Mouse (Mus musculus) CH12.LX (cell line): Measurements from ENCODE around the gene Col4a4. TPM values are rescaled to one million over a fixed set of nuclear protein-coding genes. Genes with fewer than 3 reads are reported as not detected.

Experiments
- DNase-seq: peaks from one replicate; pipeline ENCODE4 v3.0.0-alpha.2; 2013; ENCODE audit errors: extremely low read depth
- H3K27ac ChIP-seq: 2 replicates; pipeline ENCODE4 v1.5.1; 2012; ENCODE audit warnings: low read depth, mild to moderate bottlenecking, control low read depth, moderate library complexity; ENCODE audit not compliant: insufficient read depth
- H3K27me3 ChIP-seq: replicated peaks from 2 replicates; pipeline ENCODE3; 2012; ENCODE audit warnings: inconsistent platforms
- H3K36me3 ChIP-seq, 2 experiments: replicated peaks in 1 of 2; 2 replicates each; pipeline versions ENCODE3 to v1.6.1; 2012; ENCODE audit warnings: inconsistent platforms in 1 of 2, low read length in 1 of 2, mild to moderate bottlenecking in 1 of 2, mixed read lengths in 1 of 2, moderate library complexity in 1 of 2; ENCODE audit not compliant: control insufficient read depth in 1 of 2, insufficient read depth in 1 of 2
- H3K4me1 ChIP-seq, 2 experiments: 2 replicates each; pipeline ENCODE4 v1.6.1; 2012; ENCODE audit warnings: inconsistent platforms in 1 of 2, moderate library complexity in 1 of 2; ENCODE audit not compliant: insufficient read depth in 2 of 2, control insufficient read depth in 1 of 2
- H3K4me2 ChIP-seq: 2 replicates; pipeline ENCODE4 v1.6.1; 2012; ENCODE audit warnings: low read depth, mild to moderate bottlenecking, control low read depth; ENCODE audit not compliant: poor library complexity, insufficient read depth, severe bottlenecking
- H3K4me3 ChIP-seq, 3 experiments: fragments of 150-350 bp in 1 of 3; sonication (generic) in 1 of 3; replicated peaks in 1 of 3; 2 replicates each; pipeline versions ENCODE3 to v1.5.1; 2011 to 2012; ENCODE audit warnings: low read depth in 2 of 3, low read length in 2 of 3, mild to moderate bottlenecking in 2 of 3, moderate library complexity in 2 of 3, control low read depth in 1 of 3, improper control_type of control experiment in 1 of 3, inconsistent platforms in 1 of 3, mixed read lengths in 1 of 3; ENCODE audit not compliant: poor library complexity in 1 of 3
- H3K79me2 ChIP-seq: replicated peaks from 2 replicates; pipeline ENCODE4 v1.6.1; 2012; ENCODE audit warnings: mild to moderate bottlenecking, moderate library complexity; ENCODE audit not compliant: control insufficient read depth, poor library complexity, insufficient read depth, severe bottlenecking; ENCODE audit errors: extremely low read depth
- H3K9ac ChIP-seq: 2 replicates; pipeline ENCODE4 v1.6.1; 2012; ENCODE audit warnings: low read depth, mild to moderate bottlenecking, control low read depth, moderate library complexity; ENCODE audit not compliant: insufficient read depth
- H3K9me3 ChIP-seq: replicated peaks from 2 replicates; pipeline ENCODE3; 2012; ENCODE audit warnings: low read length, inconsistent platforms, mixed read lengths
- BHLHE40 ChIP-seq: IDR thresholded peaks from 2 replicates; pipeline ENCODE4 v1.6.1; 2011; ENCODE audit warnings: mild to moderate bottlenecking, low read depth, low read length, improper control_type of control experiment
- CHD1 ChIP-seq: IDR thresholded peaks from 2 replicates; pipeline ENCODE4 v1.6.1; 2012; ENCODE audit warnings: low read depth, low read length, improper control_type of control experiment, inconsistent platforms
- CHD2 ChIP-seq: IDR thresholded peaks from 2 replicates; pipeline ENCODE4 v1.6.1; 2011; ENCODE audit warnings: low read length, improper control_type of control experiment
- CTCF ChIP-seq, 2 experiments: IDR thresholded peaks in 1 of 2; conservative IDR thresholded peaks in 1 of 2; 2 replicates each; pipeline ENCODE4 v1.5.1; 2011 to 2012; ENCODE audit warnings: low read depth in 2 of 2, low read length in 2 of 2, improper control_type of control experiment in 1 of 2, inconsistent platforms in 1 of 2, mild to moderate bottlenecking in 1 of 2, moderate library complexity in 1 of 2
- ELF1 ChIP-seq: IDR thresholded peaks from 2 replicates; pipeline ENCODE4 v1.6.1; 2014; ENCODE audit warnings: low read depth, mild to moderate bottlenecking, inconsistent platforms, low read length, improper control_type of control experiment
- EP300 ChIP-seq: IDR thresholded peaks from 2 replicates; pipeline ENCODE4 v1.6.1; 2011; ENCODE audit warnings: low read length, improper control_type of control experiment
- ETS1 ChIP-seq: conservative IDR thresholded peaks from 2 replicates; pipeline ENCODE4 v1.6.1; 2012; ENCODE audit warnings: low read depth, mild to moderate bottlenecking, inconsistent platforms, low read length, improper control_type of control experiment, moderate library complexity
- HCFC1 ChIP-seq: IDR thresholded peaks from 2 replicates; pipeline ENCODE4 v1.6.1; 2012; ENCODE audit warnings: low read depth, mild to moderate bottlenecking, inconsistent platforms, low read length, improper control_type of control experiment
- JUND ChIP-seq: conservative IDR thresholded peaks from 2 replicates; pipeline ENCODE4 v1.6.1; 2011; ENCODE audit warnings: low read depth, low read length, improper control_type of control experiment
- KAT2A ChIP-seq: IDR thresholded peaks from 2 replicates; pipeline ENCODE4 v1.6.1; 2012; ENCODE audit warnings: low read length, improper control_type of control experiment, inconsistent platforms; ENCODE audit not compliant: insufficient replicate concordance
- MAFK ChIP-seq: IDR thresholded peaks from 2 replicates; pipeline ENCODE4 v1.6.1; 2011; ENCODE audit warnings: low read length, improper control_type of control experiment; ENCODE audit not compliant: insufficient replicate concordance
- MAX ChIP-seq: IDR thresholded peaks from 2 replicates; pipeline ENCODE4 v1.6.1; 2011; ENCODE audit warnings: low read length, improper control_type of control experiment
- MAZ ChIP-seq: IDR thresholded peaks from 2 replicates; pipeline ENCODE4 v1.6.1; 2012; ENCODE audit warnings: low read depth, mild to moderate bottlenecking, inconsistent platforms, low read length, improper control_type of control experiment, moderate library complexity
- MEF2A ChIP-seq: IDR thresholded peaks from 2 replicates; pipeline ENCODE4 v1.6.1; 2014; ENCODE audit warnings: low read depth, mild to moderate bottlenecking, inconsistent platforms, low read length, improper control_type of control experiment, borderline replicate concordance
- MYC ChIP-seq: IDR thresholded peaks from 2 replicates; pipeline ENCODE4 v1.6.1; 2011; ENCODE audit warnings: low read depth, mild to moderate bottlenecking, improper control_type of control experiment, low read length
- NELFE ChIP-seq: IDR thresholded peaks from 2 replicates; pipeline ENCODE4 v1.6.1; 2011; ENCODE audit warnings: low read depth, low read length, improper control_type of control experiment
- NRF1 ChIP-seq: IDR thresholded peaks from 2 replicates; pipeline ENCODE4 v1.6.1; 2014; ENCODE audit warnings: low read depth, mild to moderate bottlenecking, inconsistent platforms, low read length, improper control_type of control experiment, moderate library complexity
- POLR2A ChIP-seq: IDR thresholded peaks from 2 replicates; pipeline ENCODE4 v1.6.1; 2011; ENCODE audit warnings: low read depth, mild to moderate bottlenecking, improper control_type of control experiment, low read length
- RAD21 ChIP-seq: IDR thresholded peaks from 2 replicates; pipeline ENCODE4 v1.6.1; 2011; ENCODE audit warnings: low read depth, mild to moderate bottlenecking, low read length, improper control_type of control experiment, moderate library complexity
- SIN3A ChIP-seq: IDR thresholded peaks from 2 replicates; pipeline ENCODE4 v1.6.1; 2012; ENCODE audit warnings: low read length, improper control_type of control experiment, inconsistent platforms
- SMC3 ChIP-seq: IDR thresholded peaks from 2 replicates; pipeline ENCODE4 v1.6.1; 2011; ENCODE audit warnings: low read depth, low read length, improper control_type of control experiment
- TBP ChIP-seq: conservative IDR thresholded peaks from 2 replicates; pipeline ENCODE4 v1.6.1; 2011; ENCODE audit warnings: low read depth, low read length, improper control_type of control experiment
- UBTF ChIP-seq: IDR thresholded peaks from 2 replicates; pipeline ENCODE4 v1.6.1; 2012; ENCODE audit warnings: low read depth, mild to moderate bottlenecking, inconsistent platforms, low read length, improper control_type of control experiment, moderate library complexity
- USF1 ChIP-seq: IDR thresholded peaks from 2 replicates; pipeline ENCODE4 v1.6.1; 2014; ENCODE audit warnings: low read depth, mild to moderate bottlenecking, inconsistent platforms, low read length, improper control_type of control experiment
- USF2 ChIP-seq: conservative IDR thresholded peaks from 2 replicates; pipeline ENCODE4 v1.6.1; 2011; ENCODE audit warnings: low read depth, low read length, improper control_type of control experiment
- ZC3H11A ChIP-seq: IDR thresholded peaks from 2 replicates; pipeline ENCODE4 v1.6.1; 2012; ENCODE audit warnings: low read depth, mild to moderate bottlenecking, inconsistent platforms, low read length, improper control_type of control experiment
- ZMIZ1 ChIP-seq: IDR thresholded peaks from 2 replicates; pipeline ENCODE4 v1.6.1; 2012; ENCODE audit warnings: low read depth, mild to moderate bottlenecking, inconsistent platforms, low read length, improper control_type of control experiment
- ZNF384 ChIP-seq: IDR thresholded peaks from 2 replicates; pipeline ENCODE4 v1.6.1; 2012; ENCODE audit warnings: low read depth, low read length, improper control_type of control experiment, inconsistent platforms
- dilution Hi-C: fragments of 300-500 bp; cut with MboI; formaldehyde crosslinking; loops from 2 replicates; pipeline ENCODE4 v1.14.3; 2020; ENCODE audit warnings: low sequenced_read_pairs; ENCODE audit not compliant: extremely low pct_unique_long_range_greater_than_20kb, extremely low pct_ligation_motif_present
- in situ Hi-C: fragments of 300-500 bp; cut with MboI; formaldehyde crosslinking; loops from 3 replicates; pipeline ENCODE4 v1.14.3; 2019; ENCODE audit warnings: low sequenced_read_pairs, low pct_ligation_motif_present, low pct_unique_long_range_greater_than_20kb, mixed read lengths
- polyA plus RNA-seq: library from polyadenylated mRNA; unstranded; fragments of >175 nt; gene quantifications from 2 replicates; pipeline ENCODE4 v1.2.1, GENCODE M21; 2012; ENCODE audit warnings: low read depth; ENCODE audit not compliant: insufficient read length
- total RNA-seq, 2 experiments: library from RNA; depleted of rRNA; stranded (reverse); fragments of 300-350 nt in 1 of 2; fragments of >200 nt in 1 of 2; gene quantifications; 2 replicates each; pipeline ENCODE4 v1.2.3; 2012 to 2014

Col4a4 gene
- total RNA-seq (2012; rRNA removed) (under 0.01 TPM in 1 of 2 replicates, not detected in the other), total RNA-seq (2014; rRNA removed) (not detected in 2 replicates), polyA plus RNA-seq (0.03 and 0.05 TPM in 2 replicates)

DNA sequence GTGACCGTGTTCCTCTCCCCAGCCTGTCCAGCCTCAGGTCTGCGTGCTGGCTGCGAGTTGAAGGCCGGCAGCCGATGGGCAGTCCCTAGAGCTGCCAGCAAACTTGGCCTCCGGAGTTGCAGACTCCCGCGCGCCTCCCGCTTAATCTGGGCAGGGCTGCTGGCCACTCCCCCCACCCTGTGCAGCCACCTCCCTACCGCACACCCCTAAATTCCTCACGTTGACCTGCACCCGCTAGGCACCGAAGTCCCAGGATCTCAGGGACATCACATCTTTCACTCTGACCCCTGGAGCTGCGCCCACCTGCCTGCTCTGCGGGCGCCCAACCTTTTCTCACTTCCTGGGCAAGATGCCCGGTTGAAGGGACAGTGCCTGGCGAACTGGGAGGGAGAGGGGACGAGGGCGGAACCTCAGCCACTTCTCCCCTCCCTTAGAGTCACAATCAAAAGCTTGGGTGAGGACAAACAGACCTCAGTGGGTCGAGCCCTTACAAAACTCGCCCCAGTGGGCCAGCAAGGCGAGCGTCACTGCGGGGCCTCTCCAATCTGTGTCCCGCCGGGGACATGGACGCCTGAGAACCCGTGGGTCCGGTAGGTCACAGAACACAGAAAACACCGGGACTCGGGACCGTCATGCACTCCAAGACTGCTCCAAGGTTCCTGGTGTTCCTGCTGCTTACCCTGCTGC is at the start of gene Col4a4, which contains the start of gene Col4a3:
Gene Col4a4 (minus strand): TSS at position 137 of the 687 bp plus-strand sequence.
Gene Col4a3 (plus strand): TSS at position 209 of the 687 bp plus-strand sequence.
- DNase-seq: no peak
- dilution Hi-C loops (no loop called here), in situ Hi-C loops (no loop called here)
- Histone ChIP-seq H3K4me2 (no peak within 1 kb of the TSS), H3K4me3 (no peak within 1 kb of the TSS), H3K27me3 (no peaks in the 10 kb centered on the region), H3K36me3 (no peaks in the 10 kb centered on the region), H3K79me2 (no peaks in the 10 kb centered on the region), H3K27ac (no peak within 1 kb of the TSS), H3K9ac (no peak within 1 kb of the TSS), H3K9me3 (no peaks in the 10 kb centered on the region), H3K4me1 (peaks cover 0 to 2% of the 10 kb centered on the region in 2 experiments; a peak in 1 of 4 replicates)
- no peak for TF ChIP-seq RAD21
- no peak for TF ChIP-seq UBTF
- no peak for TF ChIP-seq MAX
- no peak for TF ChIP-seq MEF2A
- TF ChIP-seq NELFE: no peak
- no peak for TF ChIP-seq ELF1
- TF ChIP-seq CHD2: no peak
- TF ChIP-seq NRF1: no peak
- no peak for TF ChIP-seq ETS1
- TF ChIP-seq MYC: no peak
- TF ChIP-seq EP300: no peak

DNA sequence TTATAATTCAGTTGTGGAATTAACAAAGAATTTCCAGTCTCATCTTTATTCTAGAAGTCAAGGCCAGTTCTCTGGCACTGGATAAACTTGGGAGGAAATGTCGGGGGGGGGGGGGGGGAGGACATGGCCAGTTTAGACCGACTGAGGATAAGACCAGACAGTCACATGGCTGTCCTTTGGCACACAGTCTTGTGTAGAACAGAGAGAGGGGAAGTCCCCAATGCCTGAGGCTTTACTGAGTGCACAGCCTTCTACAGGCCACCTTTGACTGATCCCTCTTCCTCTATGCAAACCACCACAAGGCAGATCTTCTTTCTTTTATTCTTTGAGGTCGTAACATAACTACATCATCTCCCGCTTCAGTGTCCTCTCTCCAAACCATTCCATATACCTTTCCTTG is 49.7 kb upstream of the Col4a4 start:
- H3K4me2 ChIP-seq: peak overlapping the region; percentile 83
- H3K27ac ChIP-seq: no peak overlapping the region
- in situ Hi-C loops (loop anchor here (10.0 kb wide), 1 partner anchor 62 kb away; no protein-coding TSS in a partner anchor), dilution Hi-C loops (no loop called here)
- H3K79me2 ChIP-seq: no peaks in the 10 kb centered on the region
- H3K4me1 ChIP-seq: peaks cover 0 to 20% of the 10 kb centered on the region in 2 experiments; a peak in 2 of 4 replicates
- no peak overlapping the region for H3K4me3 ChIP-seq
- no peaks in the 10 kb centered on the region for H3K9me3 ChIP-seq
- no peak overlapping the region for H3K9ac ChIP-seq
- H3K27me3 ChIP-seq: peaks cover 3% of the 10 kb centered on the region
- DNase-seq: peak; percentile 67
- peak; percentile 52; the same call in 1 of the 2 replicates for TF ChIP-seq MYC
- TF ChIP-seq MEF2A: no peak
- TF ChIP-seq MAX: peak; percentile 42; the same call in 1 of the 2 replicates
- no peak for TF ChIP-seq CHD2
- no peak for TF ChIP-seq NELFE
- no peak for TF ChIP-seq HCFC1
- TF ChIP-seq CTCF (conservative IDR thresholded peaks at IDR 0.05 in 1 of 2, IDR thresholded peaks at IDR 0.05 in 1 of 2; ENCODE audit: low read depth in 2 of 2, low read length in 2 of 2): no peak
- TF ChIP-seq USF1: no peak; the same call in 1 of the 2 replicates
- peak; percentile 43 for TF ChIP-seq EP300
- 0 out of 2 replicates have a peak, but pooled peaks have one; percentile 10 for TF ChIP-seq BHLHE40
- no peak for TF ChIP-seq SMC3
- no peak for TF ChIP-seq ZMIZ1
- TF ChIP-seq ZC3H11A: no peak
- TF ChIP-seq USF2: no peak
- TF ChIP-seq KAT2A: no peak
- TF ChIP-seq JUND: no peak
- no peak for TF ChIP-seq ETS1
- TF ChIP-seq MAZ: no peak
- no peak for TF ChIP-seq ELF1
- TF ChIP-seq POLR2A: no peak
- no peak for TF ChIP-seq SIN3A
- no peak for TF ChIP-seq TBP
- TF ChIP-seq MAFK: no peak
- TF ChIP-seq ZNF384: no peak
- no peak for TF ChIP-seq CHD1
- no peaks in the 10 kb centered on the region for H3K36me3 ChIP-seq
